Mouse (Mus musculus) ES-E14 (cell line): ENCODE measurements around the gene Atp6v0a1.

Source experiments
- CHD2 ChIP-seq: IDR thresholded peaks from 2 replicates; pipeline ENCODE4 v1.6.1; 2014; ENCODE audit warnings: mild to moderate bottlenecking, low read depth, low read length, inconsistent platforms
- MAFK ChIP-seq: IDR thresholded peaks from 2 replicates; pipeline ENCODE4 v1.6.1; 2014; ENCODE audit warnings: mild to moderate bottlenecking, low read depth, low read length, inconsistent platforms; ENCODE audit not compliant: insufficient read depth
- ZC3H11A ChIP-seq: IDR thresholded peaks from 2 replicates; pipeline ENCODE4 v1.6.1; 2012; ENCODE audit warnings: low read depth, mild to moderate bottlenecking, inconsistent platforms, low read length, borderline replicate concordance

DNA sequence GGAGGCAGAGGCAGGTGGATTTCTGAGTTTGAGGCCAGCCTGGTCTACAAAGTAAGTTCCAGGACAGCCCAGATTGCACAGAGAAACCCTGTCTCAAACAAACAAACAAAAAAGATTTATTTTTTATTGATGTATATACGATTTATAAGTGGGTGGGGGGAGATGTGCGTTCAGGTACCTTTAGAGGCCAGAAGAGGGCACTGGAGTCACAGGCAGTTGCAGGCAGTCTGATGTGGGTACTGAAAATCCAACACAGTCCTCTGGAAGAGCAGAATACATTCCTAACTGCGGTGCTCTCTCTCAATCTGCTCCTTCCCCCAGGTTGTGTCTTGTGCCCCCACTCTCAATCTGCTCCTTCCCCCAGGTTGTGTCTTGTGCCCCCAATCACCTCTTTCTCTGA lies 23.6 kb upstream of the Atp6v0a1 start:
- TF ChIP-seq ZC3H11A (peak; percentile 79), CHD2 (no peak), MAFK (no peak)
